Mouse (Mus musculus) G1E (cell line): ENCODE measurements around the gene Sptlc2.

Experiments used
- CTCF ChIP-seq: IDR thresholded peaks from 2 replicates; pipeline ENCODE4 v1.5.1; 2012; ENCODE audit warnings: low read depth, low read length, inconsistent platforms, mixed read lengths
- GATA1 ChIP-seq: IDR thresholded peaks from 2 replicates; pipeline ENCODE4 v1.6.1; 2012; ENCODE audit warnings: borderline replicate concordance, low read length, inconsistent platforms, mixed read lengths
- GATA2 ChIP-seq: IDR thresholded peaks from 2 replicates; pipeline ENCODE4 v1.6.1; 2012; ENCODE audit warnings: low read depth, low read length, inconsistent platforms, borderline replicate concordance
- TAL1 ChIP-seq: conservative IDR thresholded peaks from 2 replicates; pipeline ENCODE4 v1.6.1; 2012; ENCODE audit warnings: low read depth, low read length, inconsistent platforms, mixed read lengths

DNA sequence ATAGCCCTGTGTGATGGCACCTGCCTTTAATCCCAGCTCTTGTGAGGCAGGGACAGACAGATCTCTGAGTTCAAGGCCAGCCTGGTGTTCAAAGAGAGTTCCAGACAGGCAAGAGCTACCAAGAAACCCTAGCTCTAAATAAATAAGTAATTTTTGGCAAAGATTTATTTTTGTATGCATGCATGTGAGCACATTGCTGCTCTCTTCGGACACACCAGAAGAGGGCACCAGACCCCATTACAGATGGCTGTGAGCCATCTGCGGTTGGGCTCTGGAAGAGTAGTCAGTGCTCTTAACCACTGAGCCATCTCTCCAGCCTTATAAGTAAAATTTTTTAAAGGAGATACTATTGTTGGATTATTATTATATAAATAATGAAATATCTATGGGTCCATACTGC, 40.6 kb downstream of the Sptlc2 start:
- TF ChIP-seq CTCF (no peak), GATA2 (no peak), GATA1 (no peak), TAL1 (no peak)
